Mouse (Mus musculus): Measurements from ENCODE around the gene Dus2.

Dus2 gene

DNA sequence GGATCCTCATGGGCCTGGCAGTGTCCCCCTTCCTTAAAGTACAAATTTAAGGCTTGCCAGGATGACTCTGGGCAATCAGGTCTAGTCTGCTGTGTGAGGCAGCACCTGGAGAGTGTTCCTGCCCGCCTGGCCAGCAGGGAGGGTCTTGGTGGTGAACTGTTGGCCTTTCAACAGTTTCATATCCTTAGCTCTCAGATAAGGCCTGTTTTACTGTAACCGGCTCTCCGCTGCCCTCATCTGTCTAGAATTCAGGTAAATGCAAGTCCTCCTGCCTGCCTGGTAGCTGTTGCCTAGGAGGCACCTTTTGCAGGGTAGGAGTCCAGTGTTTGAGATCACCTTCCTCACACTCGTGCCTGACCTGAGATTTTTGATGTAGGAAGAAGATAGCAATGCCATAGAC, 49.1 kb downstream of the Dus2 start:
- CTCF ChIA-PET: no interaction called here

- CTCF ChIA-PET: no interaction called here
Observed at GRCm38 (mm10) chr8:106043055-106043454, 51.9 kb downstream of the Dus2 start.

DNA sequence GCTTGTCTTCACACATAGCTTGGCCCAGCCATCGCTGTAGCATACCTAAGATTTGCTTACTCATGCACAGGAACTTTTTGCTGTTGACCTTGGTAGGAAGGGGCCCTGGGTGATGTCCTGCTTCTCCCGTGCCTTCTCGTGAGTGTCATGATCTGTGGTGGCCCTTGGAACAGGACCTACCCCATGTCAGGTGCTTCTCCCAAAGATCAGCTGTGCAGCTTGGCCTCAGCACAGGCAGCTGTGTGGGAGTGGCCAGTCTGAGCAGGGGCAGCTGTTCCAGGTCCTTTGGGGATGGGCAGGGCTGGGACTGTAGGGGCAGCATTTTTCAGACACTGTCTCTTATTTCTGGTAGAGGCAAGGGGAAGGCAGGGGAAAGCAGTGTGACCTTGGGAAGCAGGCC, 53.0 kb downstream of the Dus2 start:
- CTCF ChIA-PET: no interaction called here

DNA sequence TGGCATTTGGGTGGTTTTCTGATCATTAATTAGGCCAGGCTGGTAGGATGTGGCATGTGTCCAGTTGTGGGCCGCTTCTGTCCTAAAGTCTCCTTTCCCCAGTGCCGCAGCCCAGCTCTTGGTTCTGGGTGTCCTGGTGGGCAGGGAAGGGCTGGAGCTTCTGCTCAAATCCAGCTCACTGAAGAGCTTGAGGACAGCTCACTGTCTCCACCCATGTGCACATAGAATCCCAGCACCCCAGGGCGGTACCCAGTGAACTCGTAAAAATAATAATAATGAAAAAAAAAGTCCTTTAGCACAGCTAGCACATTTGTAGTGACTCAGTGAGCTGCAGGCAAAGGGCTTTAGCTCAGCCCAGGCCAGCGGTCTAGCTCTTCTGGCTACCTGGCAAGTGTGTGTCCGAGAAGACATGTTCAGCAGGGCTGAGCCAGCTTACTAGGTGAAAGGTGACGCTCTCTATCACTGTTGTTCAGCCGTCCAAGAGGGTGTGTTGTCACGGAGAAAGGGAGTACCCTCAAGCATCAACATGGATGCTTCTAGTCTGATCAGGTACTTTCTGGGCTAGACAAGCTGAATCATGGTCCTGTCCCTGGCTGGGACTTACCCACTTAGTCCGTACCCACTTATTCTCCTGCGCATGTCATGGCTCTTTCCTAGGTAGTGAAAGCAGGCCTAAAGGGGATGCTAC, 55.9 kb downstream of the Dus2 start:
- CTCF ChIA-PET: no interaction called here

DNA sequence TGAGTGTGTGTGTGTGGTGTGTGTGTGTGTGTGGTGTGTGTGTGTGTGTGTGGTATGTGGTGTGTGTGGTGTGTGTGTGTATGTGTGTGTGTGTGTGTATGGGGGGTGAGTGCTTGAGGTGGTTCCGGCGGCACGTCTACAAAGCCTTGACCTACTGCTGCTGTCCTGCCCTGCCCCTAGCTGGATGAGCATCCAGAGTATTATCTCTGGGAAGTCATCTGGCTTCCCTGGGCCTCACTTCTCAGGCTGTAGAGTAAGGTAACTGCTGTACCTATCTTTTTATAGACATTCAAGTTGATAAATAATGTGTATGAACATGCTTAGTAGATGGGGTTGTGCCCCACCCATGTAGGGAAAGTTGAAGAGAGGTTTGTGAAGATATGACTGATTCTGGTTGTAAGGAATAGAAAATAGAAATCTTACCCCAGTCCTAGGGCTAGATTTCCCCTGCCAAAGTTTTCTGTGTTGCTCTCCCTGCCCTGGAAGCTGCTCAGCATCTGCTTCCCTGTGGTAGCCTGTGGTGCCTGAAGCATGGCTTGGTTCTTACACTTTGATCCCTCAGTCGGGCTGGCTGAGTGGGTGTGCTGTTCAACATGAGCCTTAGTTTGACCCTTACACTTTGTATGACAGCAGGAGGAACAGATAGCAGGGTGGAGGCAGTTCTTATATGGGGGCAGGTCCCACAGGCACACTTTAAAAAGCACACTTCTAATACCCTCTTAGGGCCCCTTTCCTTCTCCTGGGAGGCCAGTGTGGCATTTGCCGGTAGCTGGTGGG, 56.9 kb downstream of the Dus2 start:
- CTCF ChIA-PET: interaction anchor here (1.1 kb wide), 1 partner anchor 13 kb away, joined by 10 read pairs; no protein-coding TSS in a partner anchor

- CTCF ChIA-PET: interaction anchor here (0.6 kb wide), 1 partner anchor 413 kb away, joined by 9 read pairs; the partner anchor contains the start of gene Ctcf
Observed at GRCm38 (mm10) chr8:106049840-106050239, 58.7 kb downstream of the Dus2 start.

GRCm38 (mm10) chr8:106051068-106051467, 59.9 kb downstream of the Dus2 start:
- CTCF ChIA-PET: no interaction called here

DNA sequence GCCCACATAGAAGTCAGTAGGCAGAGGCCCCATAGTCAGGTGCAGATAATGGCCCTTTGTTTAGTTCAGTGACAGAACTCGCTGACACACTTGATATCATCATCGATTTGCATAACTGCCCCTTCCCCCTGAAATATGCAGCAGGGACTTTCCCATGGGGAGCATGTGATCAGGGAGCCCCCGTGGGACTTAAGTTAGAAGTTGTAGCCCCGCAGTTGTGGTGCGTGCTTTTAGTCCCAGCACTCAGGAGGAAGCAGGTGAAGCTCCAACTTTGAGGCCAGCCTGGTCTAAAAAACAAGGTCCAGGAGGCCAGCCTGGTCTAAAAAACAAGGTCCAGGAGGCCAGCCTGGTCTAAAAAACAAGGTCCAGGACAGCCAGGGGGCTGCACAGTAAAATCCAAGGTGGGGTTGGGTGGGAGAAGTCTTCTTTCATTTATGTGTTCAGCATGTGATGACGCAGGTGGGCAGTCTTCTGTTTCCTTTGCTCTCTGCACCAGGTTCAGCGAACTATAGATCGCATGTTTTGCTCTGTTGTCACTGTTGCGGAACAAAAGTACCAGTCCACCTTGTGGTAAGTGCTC, 61.5 kb downstream of the Dus2 start:
- CTCF ChIA-PET: no interaction called here

DNA sequence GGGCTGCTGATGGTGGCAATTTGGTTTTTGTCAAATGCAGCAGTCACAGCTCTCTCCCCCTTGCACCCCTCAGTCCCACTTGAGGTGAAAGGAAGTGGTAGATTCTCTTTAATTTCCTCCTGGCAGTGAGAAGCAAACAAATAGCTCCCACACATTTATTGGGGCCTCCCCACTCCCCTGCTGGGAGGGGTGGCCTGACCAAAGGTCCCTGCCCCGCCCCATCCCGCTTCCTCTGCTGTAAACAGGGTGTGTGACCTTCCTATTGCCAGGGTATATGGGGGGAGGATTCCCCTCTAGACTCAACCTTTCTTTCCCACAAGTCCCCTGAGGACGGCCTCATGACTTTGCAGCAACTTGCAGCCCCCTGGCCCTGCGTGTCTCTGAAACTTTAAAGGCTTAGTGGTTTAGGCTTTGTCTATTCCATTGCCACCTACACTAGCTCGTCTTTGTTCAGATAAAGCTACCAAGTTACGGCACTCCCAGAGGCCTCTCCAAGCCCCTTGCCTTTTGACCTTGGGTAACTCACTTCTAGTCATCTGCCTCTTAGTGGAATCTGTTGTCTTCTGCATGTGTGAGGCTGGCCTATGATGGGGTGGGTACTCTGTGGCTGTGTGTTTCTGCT, 63.2 kb downstream of the Dus2 start:
- CTCF ChIA-PET: interaction anchor here (0.6 kb wide), 1 partner anchor 18 kb away, joined by 6 read pairs; no protein-coding TSS in a partner anchor

DNA sequence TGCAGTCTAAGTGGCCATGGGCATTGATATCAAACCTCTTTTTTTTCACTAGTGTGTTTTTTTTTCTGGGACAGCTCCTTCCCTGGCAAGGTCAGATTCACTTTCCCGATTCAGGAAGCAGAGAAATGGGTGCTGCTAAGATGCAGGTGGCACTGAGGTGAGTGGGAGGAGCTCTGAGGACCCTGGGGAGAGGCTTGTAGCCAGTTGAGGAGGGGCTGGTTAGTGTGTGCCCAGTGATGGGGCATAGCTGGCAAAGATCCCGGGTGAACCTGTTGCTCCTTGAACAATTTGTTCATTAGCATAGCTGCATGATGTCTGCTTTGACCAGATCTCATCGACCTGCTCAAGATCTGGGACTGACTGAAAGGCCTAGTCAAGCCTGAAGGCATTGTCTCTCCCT, 63.9 kb downstream of the Dus2 start:
- CTCF ChIA-PET: interaction anchor here (0.6 kb wide), 2 partner anchors 13 to 17 kb away, joined by 3 to 6 read pairs; no protein-coding TSS in a partner anchor

DNA sequence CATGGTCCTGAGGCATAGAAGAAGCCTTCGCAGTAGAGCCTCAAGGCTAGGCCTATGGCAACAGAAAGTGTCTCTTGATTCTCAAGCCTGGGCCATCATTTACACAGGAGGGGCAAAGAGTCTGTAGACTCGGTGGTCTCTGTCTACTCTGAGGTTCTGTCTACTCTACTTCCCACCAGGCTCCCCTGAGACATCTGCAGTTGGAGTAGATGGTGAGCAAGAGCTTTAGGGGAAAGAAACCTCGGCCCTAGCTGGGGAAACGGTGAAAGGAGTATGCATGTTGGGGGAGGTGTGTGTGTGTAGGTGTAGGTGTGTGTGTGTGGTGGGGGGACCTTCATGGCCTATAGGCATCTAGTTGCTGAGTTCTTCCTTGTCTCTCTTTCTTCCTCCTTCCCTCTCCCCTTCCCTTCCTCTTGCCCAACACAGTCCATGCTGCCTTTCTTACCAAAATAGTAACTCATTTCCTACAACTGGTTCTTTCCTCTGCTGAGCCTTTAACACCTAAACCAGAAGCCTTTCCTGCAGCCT, 65.4 kb downstream of the Dus2 start:
- CTCF ChIA-PET: interaction anchor here (0.7 kb wide), 1 partner anchor 346 kb away, joined by 3 read pairs; no protein-coding TSS in a partner anchor

- CTCF ChIA-PET: interaction anchor here (0.6 kb wide), 1 partner anchor 120 kb away, joined by 21 read pairs; no protein-coding TSS in a partner anchor
Observed at GRCm38 (mm10) chr8:106058731-106059612, 67.8 kb downstream of the Dus2 start, which contains the start of gene Nfatc3. Nfatc3 (plus strand) TSS chr8:106058840.

DNA sequence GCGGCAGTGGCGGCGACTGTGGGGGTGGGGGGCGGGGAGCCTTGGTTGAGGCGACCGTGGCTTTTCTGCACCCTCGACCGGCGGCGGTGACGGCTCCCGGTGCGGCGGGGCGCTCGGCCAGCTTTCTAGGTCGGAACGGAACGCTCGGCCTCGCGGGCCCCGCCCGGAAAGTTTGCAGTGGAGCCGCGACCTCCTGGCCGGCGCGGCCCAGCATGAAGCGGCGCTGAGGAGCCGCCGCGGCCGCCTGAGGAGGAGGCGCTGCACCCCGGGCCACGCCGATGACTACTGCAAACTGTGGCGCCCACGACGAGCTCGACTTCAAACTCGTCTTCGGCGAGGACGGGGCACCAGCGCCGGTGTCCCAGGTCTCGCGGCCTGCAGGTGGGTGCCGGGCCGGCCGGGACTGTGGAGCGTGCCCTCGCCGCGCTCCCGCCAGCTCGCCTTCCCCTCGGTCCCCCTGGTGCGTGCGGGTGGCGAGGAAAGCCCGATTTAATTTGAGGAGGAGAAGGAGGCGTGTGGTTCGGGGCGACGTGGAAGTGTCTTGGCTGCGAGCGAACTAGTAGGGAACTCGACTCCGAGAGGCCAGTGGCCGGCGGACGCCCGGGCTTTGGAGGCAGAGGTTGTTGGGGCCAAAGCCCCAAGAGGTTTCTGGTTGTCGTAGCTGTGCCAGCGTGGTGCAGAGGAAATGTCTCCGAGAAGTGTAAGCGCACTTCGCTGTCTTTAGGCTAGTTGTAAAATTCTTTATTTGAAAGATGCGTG, 68.7 kb downstream of the Dus2 start:
- CTCF ChIA-PET: interaction anchor here (1.3 kb wide), 1 partner anchor 11 kb away, joined by 10 read pairs; no protein-coding TSS in a partner anchor

- CTCF ChIA-PET: interaction anchor here (1.3 kb wide), 1 partner anchor 12 kb away, joined by 10 read pairs; no protein-coding TSS in a partner anchor
Observed at GRCm38 (mm10) chr8:106060521-106060920, 69.4 kb downstream of the Dus2 start.

GRCm38 (mm10) chr8:106061686-106062085, 70.5 kb downstream of the Dus2 start:
- CTCF ChIA-PET: interaction anchor here (0.7 kb wide), 1 partner anchor 73 kb away, joined by 11 read pairs; no protein-coding TSS in a partner anchor

DNA sequence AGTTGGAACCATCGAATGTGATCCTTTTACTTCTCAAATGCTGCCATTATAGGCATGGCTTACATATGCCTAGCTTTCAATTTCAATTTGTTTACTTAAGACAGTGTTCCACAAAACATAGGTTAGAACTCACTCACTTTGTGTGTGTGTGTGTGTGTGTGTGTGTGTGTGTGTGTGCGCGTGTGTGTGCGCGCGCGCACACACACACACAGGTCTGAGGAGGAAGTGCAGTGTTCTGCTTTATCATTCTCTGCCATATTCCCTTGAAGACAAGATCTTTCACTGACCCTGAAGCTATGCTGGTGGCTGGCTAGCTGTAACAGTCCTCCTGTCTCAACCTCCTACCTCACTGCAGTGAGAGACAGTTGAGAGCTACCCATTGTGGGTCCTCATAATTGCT, 71.9 kb downstream of the Dus2 start:
- CTCF ChIA-PET: interaction anchor here (0.6 kb wide), 1 partner anchor 52 kb away, joined by 10 read pairs; no protein-coding TSS in a partner anchor

DNA sequence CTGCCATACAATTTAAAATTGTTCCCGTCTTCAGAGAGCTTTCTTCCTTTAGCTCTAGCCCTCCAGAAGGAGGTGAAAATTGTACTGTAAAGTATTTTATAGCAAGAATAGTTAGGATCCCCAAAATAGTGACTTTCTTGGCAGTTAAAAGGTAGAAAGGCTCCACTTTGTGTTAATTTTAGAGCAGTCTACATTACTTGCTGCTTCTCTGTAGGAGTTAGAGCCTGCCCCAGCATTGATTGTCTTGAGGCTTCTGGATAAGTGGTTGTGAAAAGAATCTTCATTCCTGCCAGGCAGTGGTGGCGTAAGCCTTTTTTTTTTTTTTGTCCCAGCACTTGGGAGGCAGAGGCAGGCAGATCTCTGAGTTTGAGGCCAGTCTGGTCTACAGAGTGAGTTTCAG, 75.6 kb downstream of the Dus2 start:
- CTCF ChIA-PET: interaction anchor here (0.6 to 1.7 kb wide), 3 partner anchors 9 to 125 kb away, joined by 3 to 4 read pairs (median 3); no protein-coding TSS in a partner anchor

- CTCF ChIA-PET: interaction anchor here (0.6 kb wide), 1 partner anchor 34 kb away, joined by 4 read pairs; no protein-coding TSS in a partner anchor
Observed at GRCm38 (mm10) chr8:106069565-106069964, 78.4 kb downstream of the Dus2 start.

DNA sequence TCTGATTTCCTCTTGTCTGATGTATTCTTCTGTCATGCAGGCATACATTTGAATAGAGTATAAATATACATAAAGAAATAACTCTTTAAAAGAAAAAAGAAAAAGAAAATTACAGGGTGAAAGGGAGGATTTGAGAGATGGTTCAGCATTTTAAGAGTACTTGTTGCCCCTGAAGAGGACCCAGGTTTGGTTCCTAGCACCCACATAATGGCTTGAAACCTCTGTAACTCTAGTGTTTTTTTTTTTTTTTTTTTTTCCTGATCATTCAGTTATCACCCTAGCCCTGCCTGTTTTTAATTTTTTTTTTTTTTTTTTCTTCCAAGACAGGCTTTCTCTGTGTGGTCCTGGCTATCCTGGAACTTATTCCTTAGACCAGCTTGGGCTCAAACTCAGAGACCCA, 81.0 kb downstream of the Dus2 start:
- CTCF ChIA-PET: interaction anchor here (0.6 to 0.7 kb wide), 3 partner anchors 17 to 303 kb away, joined by 3 to 14 read pairs (median 6); no protein-coding TSS in a partner anchor
